Mouse (Mus musculus): ENCODE measurements around the gene Efhd1. TPM values are rescaled to one million over a fixed set of nuclear protein-coding genes. Genes with fewer than 3 reads are reported as not detected.

Gene Efhd1
- polyA plus RNA-seq, 1 experiment from 2014 or later, result 0.18 TPM

- no peak overlapping the region for H3K27ac ChIP-seq
- no peak for ATAC-seq (ENCODE audit: insufficient read depth, low FRiP score, low read depth)
Measured at GRCm38 (mm10) chr1:87291416-87291815, 27.3 kb downstream of the Efhd1 start.

GRCm38 (mm10) chr1:87292420-87293190 is 28.4 kb downstream of the Efhd1 start:
- WGBS, result 65% methylated on average over 15 of the region's 15 CpGs
- Histone ChIP-seq H3K27me3 (replicated peaks) (no peaks in the 10 kb centered on the region), H3K9me3 (no peaks in the 10 kb centered on the region), H3K9ac (no peak overlapping the region), H3K4me3 (replicated peaks) (no peak overlapping the region), H3K27ac (no peak overlapping the region), H3K4me2 (no peak overlapping the region), H3K36me3 (no peaks in the 10 kb centered on the region), H3K4me1 (0 out of 2 replicates have a peak, but pooled peaks cover 5% of the 10 kb centered on the region)
- ATAC-seq (ENCODE audit: insufficient read depth, low FRiP score, low read depth), result no peak

More at GRCm38 (mm10) chr1:87291416-87291815, 27.3 kb downstream of the Efhd1 start:
- Histone ChIP-seq H3K9me3 (no peaks in the 10 kb centered on the region), H3K4me2 (no peak overlapping the region), H3K9ac (no peak overlapping the region), H3K27me3 (replicated peaks) (no peaks in the 10 kb centered on the region), H3K4me3 (replicated peaks) (no peak overlapping the region), H3K36me3 (no peaks in the 10 kb centered on the region), H3K4me1 (0 out of 2 replicates have a peak, but pooled peaks cover 5% of the 10 kb centered on the region)
- 76% methylated on average over 8 of the region's 8 CpGs for WGBS

- Histone ChIP-seq H3K36me3 (no peaks in the 10 kb centered on the region), H3K4me1 (0 out of 2 replicates have a peak, but pooled peaks cover 5% of the 10 kb centered on the region), H3K4me3 (replicated peaks) (no peak overlapping the region), H3K9ac (no peak overlapping the region), H3K27ac (no peak overlapping the region), H3K27me3 (replicated peaks) (no peaks in the 10 kb centered on the region), H3K9me3 (no peaks in the 10 kb centered on the region), H3K4me2 (no peak overlapping the region)
- no peak for ATAC-seq (ENCODE audit: insufficient read depth, low FRiP score, low read depth)
- 56% methylated on average over 4 of the region's 4 CpGs for WGBS
Measured at GRCm38 (mm10) chr1:87294063-87294710, 30.0 kb downstream of the Efhd1 start.

GRCm38 (mm10) chr1:87294951-87295350 is 30.8 kb downstream of the Efhd1 start:
- Histone ChIP-seq H3K27ac (no peak overlapping the region), H3K4me2 (no peak overlapping the region), H3K27me3 (replicated peaks) (no peaks in the 10 kb centered on the region), H3K4me3 (replicated peaks) (no peak overlapping the region), H3K9me3 (no peaks in the 10 kb centered on the region), H3K36me3 (no peaks in the 10 kb centered on the region), H3K9ac (no peak overlapping the region), H3K4me1 (0 out of 2 replicates have a peak, but pooled peaks cover 5% of the 10 kb centered on the region)
- no peak for ATAC-seq (ENCODE audit: insufficient read depth, low FRiP score, low read depth)
- WGBS, result 56% methylated on average over 4 of the region's 4 CpGs

- 0 out of 2 replicates have a peak, but pooled peaks cover 5% of the 10 kb centered on the region for H3K4me1 ChIP-seq
- no peak overlapping the region for H3K4me2 ChIP-seq
- H3K36me3 ChIP-seq, result no peaks in the 10 kb centered on the region
- no peak overlapping the region for H3K27ac ChIP-seq
- no peak overlapping the region for H3K4me3 ChIP-seq (replicated peaks)
- ATAC-seq (ENCODE audit: insufficient read depth, low FRiP score, low read depth), result no peak
- no peaks in the 10 kb centered on the region for H3K27me3 ChIP-seq (replicated peaks)
- H3K9ac ChIP-seq, result no peak overlapping the region
- WGBS, result 85% methylated on average over 10 of the region's 10 CpGs
- H3K9me3 ChIP-seq, result no peaks in the 10 kb centered on the region
Measured at GRCm38 (mm10) chr1:87297346-87297925, 33.3 kb downstream of the Efhd1 start.

GRCm38 (mm10) chr1:87300360-87301286 is 36.5 kb downstream of the Efhd1 start:
- no peak overlapping the region for H3K9ac ChIP-seq
- H3K4me1 ChIP-seq, result no peaks in the 10 kb centered on the region
- H3K4me3 ChIP-seq (replicated peaks), result no peak overlapping the region
- no peaks in the 10 kb centered on the region for H3K36me3 ChIP-seq
- H3K27ac ChIP-seq, result no peak overlapping the region
- no peak for ATAC-seq (ENCODE audit: insufficient read depth, low FRiP score, low read depth)
- WGBS, result 52% methylated on average over 14 of the region's 14 CpGs
- H3K9me3 ChIP-seq, result no peaks in the 10 kb centered on the region
- H3K4me2 ChIP-seq, result no peak overlapping the region
- H3K27me3 ChIP-seq (replicated peaks), result no peaks in the 10 kb centered on the region

- Histone ChIP-seq H3K27ac (no peak overlapping the region), H3K27me3 (replicated peaks) (no peaks in the 10 kb centered on the region), H3K9me3 (no peaks in the 10 kb centered on the region), H3K4me2 (no peak overlapping the region), H3K9ac (no peak overlapping the region), H3K4me3 (replicated peaks) (no peak overlapping the region), H3K4me1 (no peaks in the 10 kb centered on the region), H3K36me3 (no peaks in the 10 kb centered on the region)
- WGBS, result 91% methylated on average over 2 of the region's 2 CpGs
- ATAC-seq (ENCODE audit: insufficient read depth, low FRiP score, low read depth), result no peak
Measured at GRCm38 (mm10) chr1:87301971-87302370, 37.8 kb downstream of the Efhd1 start.

GRCm38 (mm10) chr1:87308952-87309351 is 44.8 kb downstream of the Efhd1 start:
- no peak overlapping the region for H3K4me3 ChIP-seq (replicated peaks)
- no peak overlapping the region for H3K27ac ChIP-seq
- 0 out of 2 replicates have a peak, but pooled peaks cover 2% of the 10 kb centered on the region for H3K4me1 ChIP-seq
- H3K4me2 ChIP-seq, result no peak overlapping the region
- ATAC-seq (ENCODE audit: insufficient read depth, low FRiP score, low read depth), result no peak
- H3K9ac ChIP-seq, result no peak overlapping the region
- no peaks in the 10 kb centered on the region for H3K27me3 ChIP-seq (replicated peaks)
- WGBS, result 82% methylated on average over 3 of the region's 3 CpGs
- no peaks in the 10 kb centered on the region for H3K36me3 ChIP-seq
- H3K9me3 ChIP-seq, result no peaks in the 10 kb centered on the region

- Histone ChIP-seq H3K9ac (no peak overlapping the region), H3K4me3 (replicated peaks) (no peak overlapping the region), H3K36me3 (no peaks in the 10 kb centered on the region), H3K4me2 (no peak overlapping the region), H3K27me3 (replicated peaks) (no peaks in the 10 kb centered on the region), H3K27ac (no peak overlapping the region), H3K9me3 (no peaks in the 10 kb centered on the region), H3K4me1 (0 out of 2 replicates have a peak, but pooled peaks cover 2% of the 10 kb centered on the region)
- 78% methylated on average over 16 of the region's 16 CpGs for WGBS
- ATAC-seq (ENCODE audit: insufficient read depth, low FRiP score, low read depth), result no peak
Measured at GRCm38 (mm10) chr1:87309621-87310020, 45.5 kb downstream of the Efhd1 start.

GRCm38 (mm10) chr1:87312681-87313080 is 48.5 kb downstream of the Efhd1 start:
- H3K27me3 ChIP-seq (replicated peaks), result no peaks in the 10 kb centered on the region
- no peak overlapping the region for H3K9ac ChIP-seq
- 0 out of 2 replicates have a peak, but pooled peaks cover 2% of the 10 kb centered on the region for H3K4me1 ChIP-seq
- ATAC-seq (ENCODE audit: insufficient read depth, low FRiP score, low read depth), result no peak
- WGBS, result 79% methylated on average over 2 of the region's 2 CpGs
- H3K4me3 ChIP-seq (replicated peaks), result no peak overlapping the region
- no peak overlapping the region for H3K27ac ChIP-seq
- H3K9me3 ChIP-seq, result no peaks in the 10 kb centered on the region
- no peak overlapping the region for H3K4me2 ChIP-seq
- no peaks in the 10 kb centered on the region for H3K36me3 ChIP-seq

GRCm38 (mm10) chr1:87313116-87313515 is 49.0 kb downstream of the Efhd1 start:
- H3K27ac ChIP-seq, result no peak overlapping the region
- ATAC-seq (ENCODE audit: insufficient read depth, low FRiP score, low read depth), result no peak
- no peak overlapping the region for H3K4me3 ChIP-seq (replicated peaks)
- 71% methylated on average over 2 of the region's 2 CpGs for WGBS
- H3K27me3 ChIP-seq (replicated peaks), result no peaks in the 10 kb centered on the region
- H3K9ac ChIP-seq, result no peak overlapping the region
- H3K36me3 ChIP-seq, result no peaks in the 10 kb centered on the region
- H3K4me1 ChIP-seq, result 0 out of 2 replicates have a peak, but pooled peaks cover 2% of the 10 kb centered on the region
- no peak overlapping the region for H3K4me2 ChIP-seq
- H3K9me3 ChIP-seq, result no peaks in the 10 kb centered on the region

Measured in stomach, embryonic 15.5 days (tissue).